Mouse (Mus musculus) midbrain, embryonic 14.5 days (tissue): ENCODE results near the gene Lgi1. TPM values are rescaled to one million over a fixed set of nuclear protein-coding genes. Genes with fewer than 3 reads are reported as not detected.

ENCODE experiments used
- ATAC-seq: fragments of 200-750 bp; cut with Nextera tagmentation; 2 replicates; pipeline ENCODE4 v1.8.0; 2017; ENCODE audit warnings: moderate number of reproducible peaks, moderate library complexity; ENCODE audit not compliant: low FRiP score, low TSS enrichment
- DNase-seq: peaks from one replicate; pipeline ENCODE4 v3.0.0-alpha.2; 2015
- H3K27ac ChIP-seq: fragments of 300-500 bp; sonication (generic); replicated peaks from 2 replicates; pipeline ENCODE4 v1.5.1; 2014; ENCODE audit warnings: mild to moderate bottlenecking, low read depth, low read length, moderate library complexity
- H3K27me3 ChIP-seq: fragments of 300-500 bp; sonication (generic); 2 replicates; pipeline ENCODE4 v1.6.1; 2014; ENCODE audit warnings: low read length, control low read depth, mixed read lengths; ENCODE audit not compliant: control insufficient read depth, insufficient read depth
- H3K36me3 ChIP-seq: fragments of 300-500 bp; sonication (generic); 2 replicates; pipeline ENCODE4 v1.6.1; 2014; ENCODE audit warnings: low read length, control low read depth; ENCODE audit not compliant: control insufficient read depth, insufficient read depth
- H3K4me1 ChIP-seq: fragments of 300-500 bp; sonication (generic); 2 replicates; pipeline ENCODE4 v1.6.1; 2014; ENCODE audit warnings: mild to moderate bottlenecking, antibody characterized with exemption, low read length, control low read depth; ENCODE audit not compliant: control insufficient read depth, insufficient read depth
- H3K4me2 ChIP-seq: fragments of 300-500 bp; sonication (generic); 2 replicates; pipeline ENCODE4 v1.6.1; 2014; ENCODE audit warnings: mild to moderate bottlenecking, low read length, moderate library complexity
- H3K4me3 ChIP-seq: fragments of 300-500 bp; sonication (generic); replicated peaks from 2 replicates; pipeline ENCODE4 v1.5.1; 2014; ENCODE audit warnings: low read depth, low read length
- H3K9ac ChIP-seq: fragments of 300-500 bp; sonication (generic); replicated peaks from 2 replicates; pipeline ENCODE4 v1.6.1; 2014; ENCODE audit warnings: mild to moderate bottlenecking, low read length, moderate library complexity
- H3K9me3 ChIP-seq: fragments of 300-500 bp; sonication (generic); 2 replicates; pipeline ENCODE4 v1.6.1; 2016; ENCODE audit warnings: low read length, control low read depth, mixed read lengths; ENCODE audit not compliant: control insufficient read depth
- WGBS: fragments of 180-500 bp; shearing (Covaris S2); extraction: QIAGEN DNeasy Blood & Tissue Kit; methylation state at CpG from one replicate; pipeline ENCODE4 v1.1.7; 2014; 5-methylcytosine and 5-hydroxymethylcytosine counted together
- polyA plus RNA-seq: library from polyadenylated mRNA; unstranded; fragments of >200 nt; fragmentation: Nextera tagmentation; extraction: Ambion mirVana; gene quantifications from 2 replicates; pipeline ENCODE4 v1.2.1, GENCODE M21; 2014

The Lgi1 gene
- polyA plus RNA-seq, 1 experiment from 2014 or later, result 15.0 TPM

DNA sequence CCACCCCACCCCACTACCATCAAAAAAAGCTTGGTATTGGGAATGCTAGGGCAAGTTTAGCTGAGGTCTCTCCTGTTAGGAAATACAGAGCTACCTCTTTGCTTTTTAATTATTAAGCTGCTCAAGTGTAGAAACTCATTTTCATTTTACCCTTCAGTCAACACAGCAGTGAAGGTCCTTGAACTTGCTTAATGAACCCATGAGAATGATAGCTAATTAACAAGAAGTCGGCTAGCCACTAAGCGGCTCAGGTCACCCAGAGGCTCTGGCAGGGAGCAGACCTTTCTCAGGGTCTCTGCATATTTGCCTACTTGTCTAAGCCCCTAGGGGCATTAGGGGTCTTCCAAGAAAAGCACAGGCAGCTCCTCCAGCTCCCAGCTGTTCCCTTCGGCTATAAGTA lies 75.4 kb downstream of the Lgi1 start:
- no peak overlapping the region for H3K4me3 ChIP-seq
- H3K27ac ChIP-seq, result no peak overlapping the region
- no peak overlapping the region for H3K4me2 ChIP-seq
- no peak overlapping the region for H3K9ac ChIP-seq
- no peak for ATAC-seq
- no peaks in the 10 kb centered on the region for H3K9me3 ChIP-seq
- no peaks in the 10 kb centered on the region for H3K4me1 ChIP-seq
- H3K36me3 ChIP-seq, result no peaks in the 10 kb centered on the region
- DNase-seq, result no peak
- WGBS, result 79% methylated on average over 3 of the region's 3 CpGs
- H3K27me3 ChIP-seq, result no peaks in the 10 kb centered on the region

DNA sequence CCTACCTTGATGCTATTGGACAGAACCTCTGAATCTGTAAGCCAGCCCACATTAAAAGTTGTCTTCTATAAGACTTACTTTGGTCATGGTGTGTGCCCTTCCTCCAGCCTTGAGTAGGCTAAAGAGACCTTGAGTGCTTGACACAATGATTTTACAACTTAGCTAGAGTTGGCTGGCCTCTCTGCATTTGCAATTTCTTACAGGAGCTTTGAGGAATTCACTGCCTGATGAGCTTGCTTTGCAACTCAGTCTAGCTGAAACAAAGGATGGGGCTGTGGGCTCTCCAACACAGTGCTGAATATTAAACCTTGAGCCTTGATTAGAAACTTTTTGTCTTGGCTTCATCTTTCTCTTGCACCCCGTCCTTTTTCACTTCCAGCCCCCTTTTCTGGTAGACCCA lies 78.9 kb downstream of the Lgi1 start:
- Histone ChIP-seq H3K27me3 (no peaks in the 10 kb centered on the region), H3K9me3 (0 out of 2 replicates have a peak, but pooled peaks cover 3% of the 10 kb centered on the region), H3K4me3 (no peak overlapping the region), H3K36me3 (no peaks in the 10 kb centered on the region), H3K4me2 (no peak overlapping the region), H3K27ac (no peak overlapping the region), H3K4me1 (no peaks in the 10 kb centered on the region; the same call in 1 of the 2 replicates), H3K9ac (no peak overlapping the region)
- WGBS, result 81% methylated on average over 1 of the region's 1 CpGs
- ATAC-seq (no peak), DNase-seq (no peak)

- ATAC-seq, result peak; percentile 46; the same call in 1 of the 2 replicates
- Histone ChIP-seq H3K4me1 (no peaks in the 10 kb centered on the region; the same call in 1 of the 2 replicates), H3K27ac (no peak overlapping the region), H3K4me2 (0 out of 2 replicates have a peak overlapping the region, but pooled peaks have one; percentile 17), H3K9me3 (0 out of 2 replicates have a peak, but pooled peaks cover 3% of the 10 kb centered on the region), H3K27me3 (no peaks in the 10 kb centered on the region), H3K36me3 (no peaks in the 10 kb centered on the region), H3K9ac (no peak overlapping the region), H3K4me3 (no peak overlapping the region)
- DNase-seq, result peak; percentile 53
- WGBS, result 30% methylated on average over 13 of the region's 13 CpGs
Measured at GRCm38 (mm10) chr19:38348271-38349012, 84.1 kb downstream of the Lgi1 start.

DNA sequence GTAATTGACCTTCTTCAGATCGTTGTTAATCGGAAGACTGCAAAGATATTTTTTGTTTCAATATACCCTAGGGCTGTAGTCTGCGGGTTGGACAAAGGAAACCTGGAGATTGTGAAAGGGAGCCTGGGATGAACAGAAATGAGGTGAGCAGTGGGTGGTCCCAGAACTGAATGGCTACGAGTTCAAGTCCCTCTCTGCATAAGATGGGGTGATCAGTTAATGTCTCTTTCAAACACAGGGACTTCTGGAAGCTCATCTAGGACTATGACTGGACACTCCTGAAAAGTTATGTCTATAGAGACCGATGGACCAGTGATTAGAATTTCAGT lies 84.6 kb downstream of the Lgi1 start:
- no peak for DNase-seq
- WGBS, result 78% methylated on average over 5 of the region's 5 CpGs
- Histone ChIP-seq H3K9me3 (0 out of 2 replicates have a peak, but pooled peaks cover 3% of the 10 kb centered on the region), H3K27ac (no peak overlapping the region), H3K4me3 (no peak overlapping the region), H3K4me1 (no peaks in the 10 kb centered on the region; the same call in 1 of the 2 replicates), H3K36me3 (no peaks in the 10 kb centered on the region), H3K27me3 (no peaks in the 10 kb centered on the region), H3K4me2 (no peak overlapping the region), H3K9ac (no peak overlapping the region)
- no peak for ATAC-seq

DNA sequence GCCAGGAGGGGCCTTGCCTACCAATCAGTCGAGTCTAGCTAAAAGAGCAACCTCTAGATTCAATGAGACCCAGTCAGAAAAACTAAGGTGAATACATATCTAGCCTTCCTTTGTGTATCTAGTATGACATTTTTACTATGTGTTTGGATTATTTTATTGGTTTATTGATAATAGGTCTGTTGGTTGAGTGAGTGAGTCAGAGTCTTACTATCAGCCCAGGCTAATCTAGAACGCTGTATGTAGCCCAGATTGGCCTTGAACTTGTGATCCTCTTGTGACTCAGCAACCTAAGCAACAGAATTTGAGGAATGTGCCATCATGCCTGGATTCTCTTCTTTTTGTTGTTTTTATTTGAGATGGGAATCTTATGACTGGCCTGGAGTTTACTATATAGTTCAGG lies 86.9 kb downstream of the Lgi1 start:
- DNase-seq, result no peak
- Histone ChIP-seq H3K4me3 (no peak overlapping the region), H3K36me3 (no peaks in the 10 kb centered on the region), H3K27me3 (no peaks in the 10 kb centered on the region), H3K4me2 (no peak overlapping the region), H3K27ac (no peak overlapping the region), H3K4me1 (no peaks in the 10 kb centered on the region; the same call in 1 of the 2 replicates), H3K9me3 (no peaks in the 10 kb centered on the region), H3K9ac (no peak overlapping the region)
- ATAC-seq, result no peak
- 91% methylated on average over 2 of the region's 2 CpGs for whole genome bisulfite sequencing

DNA sequence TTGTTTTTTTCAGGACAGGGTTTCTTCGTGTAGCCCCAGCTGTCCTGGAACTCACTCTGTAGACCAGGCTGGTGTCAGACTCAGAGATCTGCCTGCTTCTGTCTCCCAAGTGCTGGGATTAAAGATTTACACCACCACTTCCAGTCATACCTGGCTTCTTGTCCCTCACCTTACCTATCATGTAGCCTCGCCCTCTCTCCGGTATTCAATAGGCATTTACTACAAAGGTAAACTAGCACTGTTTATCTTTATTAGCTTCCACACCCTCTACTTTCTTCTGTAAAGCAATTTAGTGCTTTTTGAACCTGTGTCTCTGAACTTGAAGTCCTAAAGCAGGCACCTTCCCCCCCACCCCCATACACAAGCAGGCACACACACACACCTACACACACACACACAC lies 87.4 kb downstream of the Lgi1 start:
- H3K4me1 ChIP-seq, result no peaks in the 10 kb centered on the region; the same call in 1 of the 2 replicates
- WGBS, result 96% methylated on average over 3 of the region's 3 CpGs
- no peaks in the 10 kb centered on the region for H3K9me3 ChIP-seq
- no peaks in the 10 kb centered on the region for H3K27me3 ChIP-seq
- ATAC-seq (no peak), DNase-seq (no peak)
- no peaks in the 10 kb centered on the region for H3K36me3 ChIP-seq
- no peak overlapping the region for H3K4me3 ChIP-seq
- no peak overlapping the region for H3K9ac ChIP-seq
- H3K27ac ChIP-seq, result no peak overlapping the region
- no peak overlapping the region for H3K4me2 ChIP-seq

DNA sequence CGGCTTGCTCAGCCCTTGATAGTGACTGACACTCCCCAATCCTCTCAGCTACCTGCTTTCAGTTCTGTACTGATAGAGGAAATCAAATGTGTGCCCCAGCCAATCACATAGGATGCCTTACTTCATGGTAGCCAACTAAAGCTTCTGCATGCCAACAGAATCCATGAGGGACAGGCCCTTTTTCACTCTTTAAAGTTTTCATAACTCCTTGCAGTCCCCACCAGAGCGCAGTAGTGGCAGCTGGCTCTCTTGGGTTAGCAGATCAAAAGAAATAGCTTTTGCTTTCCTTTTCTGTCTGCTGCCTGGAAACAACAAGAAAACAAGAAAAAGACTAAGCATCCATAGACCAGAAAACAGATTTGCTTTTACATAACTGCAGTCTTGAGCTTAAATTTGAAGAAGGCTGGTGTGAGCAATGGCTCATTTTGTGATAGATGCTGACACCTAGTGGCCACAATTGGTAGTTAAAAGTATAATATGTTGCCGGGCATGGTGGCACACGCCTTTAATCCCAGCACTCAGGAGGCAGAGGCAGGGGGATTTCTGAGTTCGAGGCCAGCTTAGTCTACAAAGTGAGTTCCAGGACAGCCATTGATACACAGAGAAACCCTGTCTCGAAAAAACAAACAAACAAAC lies 88.3 kb downstream of the Lgi1 start:
- H3K27me3 ChIP-seq, result no peaks in the 10 kb centered on the region
- H3K27ac ChIP-seq, result no peak overlapping the region
- no peaks in the 10 kb centered on the region for H3K9me3 ChIP-seq
- WGBS, result 42% methylated on average over 6 of the region's 6 CpGs
- no peak overlapping the region for H3K4me3 ChIP-seq
- H3K36me3 ChIP-seq, result no peaks in the 10 kb centered on the region
- H3K9ac ChIP-seq, result no peak overlapping the region
- no peaks in the 10 kb centered on the region; the same call in 1 of the 2 replicates for H3K4me1 ChIP-seq
- ATAC-seq (no peak; the same call in 1 of the 2 replicates), DNase-seq (peak; percentile 89)
- H3K4me2 ChIP-seq, result no peak overlapping the region

DNA sequence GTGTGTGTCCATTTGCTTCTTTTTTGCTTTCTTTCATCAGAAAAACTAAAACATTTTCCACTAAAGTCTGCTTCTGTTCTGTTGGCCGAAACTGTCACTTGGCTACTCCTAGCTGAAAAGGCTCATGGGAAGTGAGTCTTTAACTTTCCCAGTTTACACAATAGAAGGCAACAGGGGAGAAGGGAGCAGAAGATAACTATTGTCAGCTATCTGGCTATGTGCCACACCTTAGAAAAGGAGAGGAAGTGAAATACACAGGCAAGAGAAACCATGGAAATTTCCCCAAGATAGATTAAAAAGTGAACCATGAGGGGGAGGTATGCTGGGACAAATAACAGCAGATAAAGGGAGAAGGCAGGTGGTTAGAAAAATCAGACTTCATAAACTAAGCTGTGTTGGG lies 89.9 kb downstream of the Lgi1 start:
- ATAC-seq (no peak), DNase-seq (no peak)
- Histone ChIP-seq H3K4me2 (no peak overlapping the region), H3K4me1 (no peaks in the 10 kb centered on the region), H3K36me3 (no peaks in the 10 kb centered on the region), H3K27ac (no peak overlapping the region), H3K9me3 (no peaks in the 10 kb centered on the region), H3K27me3 (no peaks in the 10 kb centered on the region), H3K9ac (no peak overlapping the region), H3K4me3 (no peak overlapping the region)
- 90% methylated on average over 1 of the region's 1 CpGs for WGBS
